Mouse (Mus musculus) midbrain, embryonic 12.5 days (tissue): ENCODE data around the gene Cyp2d34. TPM values are rescaled to one million over a fixed set of nuclear protein-coding genes. Genes with fewer than 3 reads are reported as not detected.

Experiments
- ATAC-seq: fragments of 200-750 bp; cut with Nextera tagmentation; 2 replicates; pipeline ENCODE4 v1.8.0; 2017; ENCODE audit warnings: low read depth, moderate TSS enrichment, moderate library complexity; ENCODE audit not compliant: low FRiP score
- H3K27ac ChIP-seq: fragments of 300-500 bp; sonication (generic); replicated peaks from 2 replicates; pipeline ENCODE4 v1.5.1; 2016; ENCODE audit warnings: mild to moderate bottlenecking
- H3K27me3 ChIP-seq: fragments of 300-500 bp; sonication (generic); 2 replicates; pipeline ENCODE4 v1.6.1; 2016; ENCODE audit warnings: mild to moderate bottlenecking
- H3K36me3 ChIP-seq: fragments of 300-500 bp; sonication (generic); 2 replicates; pipeline ENCODE4 v1.6.1; 2016
- H3K4me1 ChIP-seq: fragments of 300-500 bp; sonication (generic); 2 replicates; pipeline ENCODE4 v1.6.1; 2016
- H3K4me2 ChIP-seq: fragments of 300-500 bp; sonication (generic); replicated peaks from 2 replicates; pipeline ENCODE4 v1.6.1; 2016; ENCODE audit warnings: mild to moderate bottlenecking, moderate library complexity
- H3K4me3 ChIP-seq: fragments of 300-500 bp; sonication (generic); 2 replicates; pipeline ENCODE4 v1.5.1; 2016; ENCODE audit warnings: mild to moderate bottlenecking
- H3K9ac ChIP-seq: fragments of 300-500 bp; sonication (generic); replicated peaks from 2 replicates; pipeline ENCODE4 v1.6.1; 2016; ENCODE audit warnings: mild to moderate bottlenecking, moderate library complexity
- H3K9me3 ChIP-seq: fragments of 300-500 bp; sonication (generic); 2 replicates; pipeline ENCODE4 v1.6.1; 2016; ENCODE audit warnings: mild to moderate bottlenecking
- WGBS: fragments of 180-500 bp; shearing (Covaris S2); methylation state at CpG from one replicate; pipeline ENCODE4 v1.1.7; 2016; 5-methylcytosine and 5-hydroxymethylcytosine counted together
- polyA plus RNA-seq: library from polyadenylated mRNA; unstranded; fragments of >200 nt; fragmentation: Nextera tagmentation; extraction: Ambion mirVana; gene quantifications from 2 replicates; pipeline ENCODE4 v1.2.1, GENCODE M21; 2016

The Cyp2d34 gene
- polyA plus RNA-seq = not detected in 2 replicates

- 84% methylated on average over 7 of the region's 7 CpGs for WGBS
- H3K9ac ChIP-seq = no peak within 1 kb of the TSS
- no peaks in the 10 kb centered on the region for H3K27me3 ChIP-seq
- no peak within 1 kb of the TSS for H3K4me2 ChIP-seq
- H3K9me3 ChIP-seq = no peaks in the 10 kb centered on the region
- no peaks in the 10 kb centered on the region for H3K36me3 ChIP-seq
- no peak within 1 kb of the TSS for H3K4me3 ChIP-seq
- H3K27ac ChIP-seq = no peak within 1 kb of the TSS
- no peaks in the 10 kb centered on the region for H3K4me1 ChIP-seq
- ATAC-seq = no peak
Observed at GRCm38 (mm10) chr15:82620531-82621202, at the start of gene Cyp2d34. Gene Cyp2d34, minus strand, starts transcription at chr15:82620946.

- WGBS = 79% methylated on average over 2 of the region's 2 CpGs
- H3K4me3 ChIP-seq = no peak overlapping the region
- no peak for ATAC-seq
Observed at GRCm38 (mm10) chr15:82656346-82656745, 35.6 kb upstream of the Cyp2d34 start.

GRCm38 (mm10) chr15:82644371-82644770 is 23.6 kb upstream of the Cyp2d34 start:
- no peak overlapping the region for H3K27ac ChIP-seq
- no peak for ATAC-seq
- WGBS = 82% methylated on average over 3 of the region's 3 CpGs
- no peak overlapping the region for H3K4me3 ChIP-seq
- H3K9ac ChIP-seq = no peak overlapping the region
- no peak overlapping the region for H3K4me2 ChIP-seq
- no peaks in the 10 kb centered on the region for H3K36me3 ChIP-seq
- no peaks in the 10 kb centered on the region for H3K27me3 ChIP-seq
- H3K9me3 ChIP-seq = no peaks in the 10 kb centered on the region
- no peaks in the 10 kb centered on the region for H3K4me1 ChIP-seq

More at GRCm38 (mm10) chr15:82656346-82656745, 35.6 kb upstream of the Cyp2d34 start:
- H3K36me3 ChIP-seq = no peaks in the 10 kb centered on the region
- H3K27me3 ChIP-seq = no peaks in the 10 kb centered on the region
- H3K9ac ChIP-seq = no peak overlapping the region
- no peaks in the 10 kb centered on the region for H3K4me1 ChIP-seq
- H3K27ac ChIP-seq = no peak overlapping the region
- H3K9me3 ChIP-seq = no peaks in the 10 kb centered on the region
- H3K4me2 ChIP-seq = no peak overlapping the region

- H3K4me3 ChIP-seq = no peak overlapping the region
- no peaks in the 10 kb centered on the region for H3K4me1 ChIP-seq
- H3K9ac ChIP-seq = no peak overlapping the region
- H3K27me3 ChIP-seq = no peaks in the 10 kb centered on the region
- no peak for ATAC-seq
- WGBS = 92% methylated on average over 5 of the region's 5 CpGs
- H3K9me3 ChIP-seq = no peaks in the 10 kb centered on the region
- H3K36me3 ChIP-seq = no peaks in the 10 kb centered on the region
- no peak overlapping the region for H3K4me2 ChIP-seq
- H3K27ac ChIP-seq = no peak overlapping the region
Observed at GRCm38 (mm10) chr15:82643771-82644170, 23.0 kb upstream of the Cyp2d34 start.

GRCm38 (mm10) chr15:82642771-82643170 is 22.0 kb upstream of the Cyp2d34 start:
- no peaks in the 10 kb centered on the region for H3K27me3 ChIP-seq
- no peaks in the 10 kb centered on the region for H3K4me1 ChIP-seq
- no peak overlapping the region for H3K9ac ChIP-seq
- ATAC-seq = no peak
- WGBS = 85% methylated on average over 3 of the region's 3 CpGs
- no peaks in the 10 kb centered on the region for H3K36me3 ChIP-seq
- no peaks in the 10 kb centered on the region for H3K9me3 ChIP-seq
- no peak overlapping the region for H3K4me3 ChIP-seq
- no peak overlapping the region for H3K4me2 ChIP-seq
- no peak overlapping the region for H3K27ac ChIP-seq

GRCm38 (mm10) chr15:82641921-82642320 is 21.2 kb upstream of the Cyp2d34 start:
- H3K4me1 ChIP-seq = no peaks in the 10 kb centered on the region; the same call in 1 of the 2 replicates
- H3K9ac ChIP-seq = no peak overlapping the region
- no peak overlapping the region for H3K4me2 ChIP-seq
- no peak overlapping the region for H3K4me3 ChIP-seq
- 87% methylated on average over 2 of the region's 2 CpGs for WGBS
- no peak overlapping the region for H3K27ac ChIP-seq
- no peaks in the 10 kb centered on the region for H3K9me3 ChIP-seq
- no peak for ATAC-seq
- no peaks in the 10 kb centered on the region for H3K27me3 ChIP-seq
- no peaks in the 10 kb centered on the region for H3K36me3 ChIP-seq

GRCm38 (mm10) chr15:82641390-82641789 is 20.6 kb upstream of the Cyp2d34 start:
- Histone ChIP-seq H3K36me3 (no peaks in the 10 kb centered on the region), H3K4me3 (no peak overlapping the region), H3K4me2 (no peak overlapping the region), H3K27me3 (no peaks in the 10 kb centered on the region), H3K9ac (no peak overlapping the region), H3K4me1 (peaks cover 5% of the 10 kb centered on the region; the same call in 1 of the 2 replicates), H3K9me3 (no peaks in the 10 kb centered on the region), H3K27ac (no peak overlapping the region)
- ATAC-seq = no peak
- 86% methylated on average over 5 of the region's 5 CpGs for WGBS

GRCm38 (mm10) chr15:82640201-82640600 is 19.5 kb upstream of the Cyp2d34 start:
- Histone ChIP-seq H3K36me3 (no peaks in the 10 kb centered on the region), H3K27me3 (no peaks in the 10 kb centered on the region), H3K27ac (no peak overlapping the region), H3K4me1 (peaks cover 6% of the 10 kb centered on the region; the same call in 1 of the 2 replicates), H3K4me2 (no peak overlapping the region), H3K4me3 (no peak overlapping the region), H3K9me3 (no peaks in the 10 kb centered on the region), H3K9ac (no peak overlapping the region)
- WGBS = 89% methylated on average over 7 of the region's 7 CpGs
- no peak for ATAC-seq

GRCm38 (mm10) chr15:82637130-82638075 is 16.7 kb upstream of the Cyp2d34 start:
- Histone ChIP-seq H3K4me3 (no peak overlapping the region), H3K27ac (no peak overlapping the region), H3K27me3 (no peaks in the 10 kb centered on the region), H3K4me2 (no peak overlapping the region), H3K36me3 (no peaks in the 10 kb centered on the region), H3K9me3 (no peaks in the 10 kb centered on the region), H3K9ac (no peak overlapping the region), H3K4me1 (peaks cover 6% of the 10 kb centered on the region; the same call in 1 of the 2 replicates)
- ATAC-seq = 0 out of 2 replicates have a peak, but pooled peaks have one; percentile 4
- 85% methylated on average over 14 of the region's 14 CpGs for WGBS

GRCm38 (mm10) chr15:82634976-82635375 is 14.2 kb upstream of the Cyp2d34 start:
- Histone ChIP-seq H3K36me3 (no peaks in the 10 kb centered on the region), H3K4me1 (peaks cover 6% of the 10 kb centered on the region; the same call in 1 of the 2 replicates), H3K9ac (no peak overlapping the region), H3K4me3 (no peak overlapping the region), H3K27ac (no peak overlapping the region), H3K27me3 (no peaks in the 10 kb centered on the region), H3K4me2 (no peak overlapping the region), H3K9me3 (no peaks in the 10 kb centered on the region)
- 79% methylated on average over 1 of the region's 1 CpGs for WGBS
- ATAC-seq = no peak

- H3K9me3 ChIP-seq = no peaks in the 10 kb centered on the region
- no peak overlapping the region for H3K4me2 ChIP-seq
- H3K9ac ChIP-seq = no peak overlapping the region
- H3K27ac ChIP-seq = no peak overlapping the region
- no peaks in the 10 kb centered on the region for H3K36me3 ChIP-seq
- WGBS = 83% methylated on average over 1 of the region's 1 CpGs
- H3K27me3 ChIP-seq = no peaks in the 10 kb centered on the region
- no peaks in the 10 kb centered on the region for H3K4me1 ChIP-seq
- no peak for ATAC-seq
- no peak overlapping the region for H3K4me3 ChIP-seq
Observed at GRCm38 (mm10) chr15:82621993-82622392, 1.2 kb upstream of the Cyp2d34 start.
